Mouse (Mus musculus) CH12.LX (cell line): ENCODE data around the gene Npb. TPM values are rescaled to one million over a fixed set of nuclear protein-coding genes. Genes with fewer than 3 reads are reported as not detected.

Experiments
- DNase-seq: peaks from one replicate; pipeline ENCODE4 v3.0.0-alpha.2; 2013; ENCODE audit errors: extremely low read depth
- H3K27ac ChIP-seq: 2 replicates; pipeline ENCODE4 v1.5.1; 2012; ENCODE audit warnings: low read depth, mild to moderate bottlenecking, control low read depth, moderate library complexity; ENCODE audit not compliant: insufficient read depth
- H3K27me3 ChIP-seq: replicated peaks from 2 replicates; pipeline ENCODE3; 2012; ENCODE audit warnings: inconsistent platforms
- H3K36me3 ChIP-seq, 2 experiments: replicated peaks in 1 of 2; 2 replicates each; pipeline versions ENCODE3 to v1.6.1; 2012; ENCODE audit warnings: inconsistent platforms in 1 of 2, low read length in 1 of 2, mild to moderate bottlenecking in 1 of 2, mixed read lengths in 1 of 2, moderate library complexity in 1 of 2; ENCODE audit not compliant: control insufficient read depth in 1 of 2, insufficient read depth in 1 of 2
- H3K4me1 ChIP-seq, 2 experiments: 2 replicates each; pipeline ENCODE4 v1.6.1; 2012; ENCODE audit warnings: inconsistent platforms in 1 of 2, moderate library complexity in 1 of 2; ENCODE audit not compliant: insufficient read depth in 2 of 2, control insufficient read depth in 1 of 2
- H3K4me2 ChIP-seq: 2 replicates; pipeline ENCODE4 v1.6.1; 2012; ENCODE audit warnings: low read depth, mild to moderate bottlenecking, control low read depth; ENCODE audit not compliant: poor library complexity, insufficient read depth, severe bottlenecking
- H3K4me3 ChIP-seq, 3 experiments: fragments of 150-350 bp in 1 of 3; sonication (generic) in 1 of 3; replicated peaks in 1 of 3; 2 replicates each; pipeline versions ENCODE3 to v1.5.1; 2011 to 2012; ENCODE audit warnings: low read depth in 2 of 3, low read length in 2 of 3, mild to moderate bottlenecking in 2 of 3, moderate library complexity in 2 of 3, control low read depth in 1 of 3, improper control_type of control experiment in 1 of 3, inconsistent platforms in 1 of 3, mixed read lengths in 1 of 3; ENCODE audit not compliant: poor library complexity in 1 of 3
- H3K79me2 ChIP-seq: replicated peaks from 2 replicates; pipeline ENCODE4 v1.6.1; 2012; ENCODE audit warnings: mild to moderate bottlenecking, moderate library complexity; ENCODE audit not compliant: control insufficient read depth, poor library complexity, insufficient read depth, severe bottlenecking; ENCODE audit errors: extremely low read depth
- H3K9ac ChIP-seq: 2 replicates; pipeline ENCODE4 v1.6.1; 2012; ENCODE audit warnings: low read depth, mild to moderate bottlenecking, control low read depth, moderate library complexity; ENCODE audit not compliant: insufficient read depth
- H3K9me3 ChIP-seq: replicated peaks from 2 replicates; pipeline ENCODE3; 2012; ENCODE audit warnings: low read length, inconsistent platforms, mixed read lengths
- BHLHE40 ChIP-seq: IDR thresholded peaks from 2 replicates; pipeline ENCODE4 v1.6.1; 2011; ENCODE audit warnings: mild to moderate bottlenecking, low read depth, low read length, improper control_type of control experiment
- CHD2 ChIP-seq: IDR thresholded peaks from 2 replicates; pipeline ENCODE4 v1.6.1; 2011; ENCODE audit warnings: low read length, improper control_type of control experiment
- CTCF ChIP-seq, 2 experiments: IDR thresholded peaks in 1 of 2; conservative IDR thresholded peaks in 1 of 2; 2 replicates each; pipeline ENCODE4 v1.5.1; 2011 to 2012; ENCODE audit warnings: low read depth in 2 of 2, low read length in 2 of 2, improper control_type of control experiment in 1 of 2, inconsistent platforms in 1 of 2, mild to moderate bottlenecking in 1 of 2, moderate library complexity in 1 of 2
- ELF1 ChIP-seq: IDR thresholded peaks from 2 replicates; pipeline ENCODE4 v1.6.1; 2014; ENCODE audit warnings: low read depth, mild to moderate bottlenecking, inconsistent platforms, low read length, improper control_type of control experiment
- ETS1 ChIP-seq: conservative IDR thresholded peaks from 2 replicates; pipeline ENCODE4 v1.6.1; 2012; ENCODE audit warnings: low read depth, mild to moderate bottlenecking, inconsistent platforms, low read length, improper control_type of control experiment, moderate library complexity
- GABPA ChIP-seq: IDR thresholded peaks from 2 replicates; pipeline ENCODE4 v1.6.1; 2012; ENCODE audit warnings: low read depth, low read length, improper control_type of control experiment, inconsistent platforms; ENCODE audit not compliant: insufficient replicate concordance
- HCFC1 ChIP-seq: IDR thresholded peaks from 2 replicates; pipeline ENCODE4 v1.6.1; 2012; ENCODE audit warnings: low read depth, mild to moderate bottlenecking, inconsistent platforms, low read length, improper control_type of control experiment
- KAT2A ChIP-seq: IDR thresholded peaks from 2 replicates; pipeline ENCODE4 v1.6.1; 2012; ENCODE audit warnings: low read length, improper control_type of control experiment, inconsistent platforms; ENCODE audit not compliant: insufficient replicate concordance
- MAX ChIP-seq: IDR thresholded peaks from 2 replicates; pipeline ENCODE4 v1.6.1; 2011; ENCODE audit warnings: low read length, improper control_type of control experiment
- MAZ ChIP-seq: IDR thresholded peaks from 2 replicates; pipeline ENCODE4 v1.6.1; 2012; ENCODE audit warnings: low read depth, mild to moderate bottlenecking, inconsistent platforms, low read length, improper control_type of control experiment, moderate library complexity
- MEF2A ChIP-seq: IDR thresholded peaks from 2 replicates; pipeline ENCODE4 v1.6.1; 2014; ENCODE audit warnings: low read depth, mild to moderate bottlenecking, inconsistent platforms, low read length, improper control_type of control experiment, borderline replicate concordance
- MYC ChIP-seq: IDR thresholded peaks from 2 replicates; pipeline ENCODE4 v1.6.1; 2011; ENCODE audit warnings: low read depth, mild to moderate bottlenecking, improper control_type of control experiment, low read length
- PAX5 ChIP-seq: IDR thresholded peaks from 2 replicates; pipeline ENCODE4 v1.6.1; 2012; ENCODE audit warnings: low read length, inconsistent platforms, mixed read lengths
- POLR2AphosphoS2 ChIP-seq: IDR thresholded peaks from 2 replicates; pipeline ENCODE4 v1.6.1; 2011; ENCODE audit warnings: low read depth, low read length, improper control_type of control experiment
- RAD21 ChIP-seq: IDR thresholded peaks from 2 replicates; pipeline ENCODE4 v1.6.1; 2011; ENCODE audit warnings: low read depth, mild to moderate bottlenecking, low read length, improper control_type of control experiment, moderate library complexity
- SIN3A ChIP-seq: IDR thresholded peaks from 2 replicates; pipeline ENCODE4 v1.6.1; 2012; ENCODE audit warnings: low read length, improper control_type of control experiment, inconsistent platforms
- TBP ChIP-seq: conservative IDR thresholded peaks from 2 replicates; pipeline ENCODE4 v1.6.1; 2011; ENCODE audit warnings: low read depth, low read length, improper control_type of control experiment
- TCF12 ChIP-seq: IDR thresholded peaks from 2 replicates; pipeline ENCODE4 v1.6.1; 2014; ENCODE audit warnings: low read depth, mild to moderate bottlenecking, inconsistent platforms, low read length, improper control_type of control experiment
- USF1 ChIP-seq: IDR thresholded peaks from 2 replicates; pipeline ENCODE4 v1.6.1; 2014; ENCODE audit warnings: low read depth, mild to moderate bottlenecking, inconsistent platforms, low read length, improper control_type of control experiment
- USF2 ChIP-seq: conservative IDR thresholded peaks from 2 replicates; pipeline ENCODE4 v1.6.1; 2011; ENCODE audit warnings: low read depth, low read length, improper control_type of control experiment
- ZC3H11A ChIP-seq: IDR thresholded peaks from 2 replicates; pipeline ENCODE4 v1.6.1; 2012; ENCODE audit warnings: low read depth, mild to moderate bottlenecking, inconsistent platforms, low read length, improper control_type of control experiment
- ZKSCAN1 ChIP-seq: IDR thresholded peaks from 2 replicates; pipeline ENCODE4 v1.6.1; 2012; ENCODE audit warnings: low read depth, inconsistent platforms, low read length, improper control_type of control experiment, borderline replicate concordance
- ZMIZ1 ChIP-seq: IDR thresholded peaks from 2 replicates; pipeline ENCODE4 v1.6.1; 2012; ENCODE audit warnings: low read depth, mild to moderate bottlenecking, inconsistent platforms, low read length, improper control_type of control experiment
- dilution Hi-C: fragments of 300-500 bp; cut with MboI; formaldehyde crosslinking; loops from 2 replicates; pipeline ENCODE4 v1.14.3; 2020; ENCODE audit warnings: low sequenced_read_pairs; ENCODE audit not compliant: extremely low pct_unique_long_range_greater_than_20kb, extremely low pct_ligation_motif_present
- in situ Hi-C: fragments of 300-500 bp; cut with MboI; formaldehyde crosslinking; loops from 3 replicates; pipeline ENCODE4 v1.14.3; 2019; ENCODE audit warnings: low sequenced_read_pairs, low pct_ligation_motif_present, low pct_unique_long_range_greater_than_20kb, mixed read lengths
- polyA plus RNA-seq: library from polyadenylated mRNA; unstranded; fragments of >175 nt; gene quantifications from 2 replicates; pipeline ENCODE4 v1.2.1, GENCODE M21; 2012; ENCODE audit warnings: low read depth; ENCODE audit not compliant: insufficient read length
- total RNA-seq, 2 experiments: library from RNA; depleted of rRNA; stranded (reverse); fragments of 300-350 nt in 1 of 2; fragments of >200 nt in 1 of 2; gene quantifications; 2 replicates each; pipeline ENCODE4 v1.2.3; 2012 to 2014

Npb gene
- total and polyA plus RNA-seq, 3 experiments: 0.55 to 1.3 TPM; not detected in 1

- TF ChIP-seq TCF12 (peak; percentile 83), ZKSCAN1 (no peak), ZMIZ1 (peak; percentile 92), MEF2A (peak; percentile 24; the same call in 1 of the 2 replicates), PAX5 (no peak), USF1 (peak; percentile 3; the same call in 1 of the 2 replicates), HCFC1 (peak; percentile 35), MYC (peak; percentile 98), BHLHE40 (0 out of 2 replicates have a peak, but pooled peaks have one; percentile 19), GABPA (no peak), KAT2A (0 out of 2 replicates have a peak, but pooled peaks have one; percentile 45), POLR2AphosphoS2 (peak; percentile 94; the same call in 1 of the 2 replicates), ZC3H11A (no peak), MAZ (peak; percentile 70; the same call in 1 of the 2 replicates), CHD2 (peak; percentile 61), CTCF (conservative IDR thresholded peaks at IDR 0.05 in 1 of 2, IDR thresholded peaks at IDR 0.05 in 1 of 2; ENCODE audit: low read depth in 2 of 2, low read length in 2 of 2) (no peak), TBP (peak; percentile 83), ETS1 (0 out of 2 replicates have a peak, but pooled peaks have one; percentile 12), ELF1 (no peak), MAX (peak; percentile 97)
Measured at GRCm38 (mm10) chr11:120643601-120643987, 35.3 kb downstream of the Npb start, which contains the start of gene Pycr1 (continued).

GRCm38 (mm10) chr11:120647047-120647830 is 39.0 kb downstream of the Npb start:
- H3K27ac ChIP-seq: no peak overlapping the region
- no peak overlapping the region for H3K9ac ChIP-seq
- TF ChIP-seq USF2 (no peak), SIN3A (no peak), ZKSCAN1 (no peak), CTCF (conservative IDR thresholded peaks at IDR 0.05 in 1 of 2, IDR thresholded peaks at IDR 0.05 in 1 of 2; ENCODE audit: low read depth in 2 of 2, low read length in 2 of 2) (no peak), ELF1 (no peak), RAD21 (no peak), ETS1 (no peak)
- no peaks in the 10 kb centered on the region for H3K36me3 ChIP-seq
- in situ Hi-C loops: no loop called here
- peak overlapping the region; percentile 15 to 46 (median 40) for H3K4me3 ChIP-seq
- dilution Hi-C loops: no loop called here
- peaks cover 16 to 39% of the 10 kb centered on the region in 2 experiments for H3K4me1 ChIP-seq
- no peak for DNase-seq
- peaks cover 3% of the 10 kb centered on the region for H3K27me3 ChIP-seq
- no peaks in the 10 kb centered on the region for H3K79me2 ChIP-seq
- H3K4me2 ChIP-seq: peak overlapping the region; percentile 74; the same call in 1 of the 2 replicates
- H3K9me3 ChIP-seq: no peaks in the 10 kb centered on the region
